Mouse (Mus musculus): Measurements from ENCODE around the gene Srbd1.

DNA sequence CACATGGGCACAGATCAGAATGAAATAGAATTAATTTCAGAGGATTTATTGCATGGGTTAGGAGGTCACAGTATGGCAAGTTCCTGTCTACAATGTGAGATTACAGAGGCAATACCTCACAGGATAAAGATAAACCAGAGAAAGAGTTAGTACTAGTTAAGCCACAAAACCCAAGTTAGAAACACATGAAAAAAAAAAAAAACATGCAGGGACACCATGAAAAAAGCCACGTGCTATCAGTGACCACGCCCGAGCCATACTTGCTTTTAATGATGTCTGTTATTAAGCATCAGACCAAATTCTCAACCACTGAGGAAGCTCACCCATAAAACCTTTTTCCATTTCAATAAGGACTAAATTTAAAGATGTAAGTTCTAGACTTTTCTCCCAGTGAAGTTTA is 120.4 kb downstream of the Srbd1 start:
- TF ChIP-seq CTCF (IDR thresholded peaks at IDR 0.05; ENCODE audit: extremely low read depth, insufficient read length, insufficient replicate concordance, low read depth, low read length) (no peak), POLR2A (IDR thresholded peaks at IDR 0.05; ENCODE audit: low read depth, low read length) (no peak)

Measured in small intestine, adult 2 months (tissue).